Mouse (Mus musculus) ES-E14 (cell line): ENCODE data around the gene Atp1a1.

Experiments used
- CHD2 ChIP-seq: IDR thresholded peaks from 2 replicates; pipeline ENCODE4 v1.6.1; 2014; ENCODE audit warnings: mild to moderate bottlenecking, low read depth, low read length, inconsistent platforms
- HCFC1 ChIP-seq: IDR thresholded peaks from 2 replicates; pipeline ENCODE4 v1.6.1; 2012; ENCODE audit warnings: low read length, inconsistent platforms, borderline replicate concordance; ENCODE audit not compliant: insufficient read depth
- MAFK ChIP-seq: IDR thresholded peaks from 2 replicates; pipeline ENCODE4 v1.6.1; 2014; ENCODE audit warnings: mild to moderate bottlenecking, low read depth, low read length, inconsistent platforms; ENCODE audit not compliant: insufficient read depth
- ZC3H11A ChIP-seq: IDR thresholded peaks from 2 replicates; pipeline ENCODE4 v1.6.1; 2012; ENCODE audit warnings: low read depth, mild to moderate bottlenecking, inconsistent platforms, low read length, borderline replicate concordance
- ZNF384 ChIP-seq: IDR thresholded peaks from 2 replicates; pipeline ENCODE4 v1.6.1; 2012; ENCODE audit warnings: low read depth, low read length, inconsistent platforms

- TF ChIP-seq ZNF384 (no peak), CHD2 (no peak), HCFC1 (no peak), MAFK (no peak), ZC3H11A (no peak)
Measured at GRCm38 (mm10) chr3:101603194-101603593, 1.3 kb downstream of the Atp1a1 start.
